Mouse (Mus musculus): Measurements from ENCODE around the gene Padi3. TPM values are rescaled to one million over a fixed set of nuclear protein-coding genes. Genes with fewer than 3 reads are reported as not detected.

Gene Padi3
- polyA plus RNA-seq, 2 experiments: 0.17 to 0.25 TPM

- Histone ChIP-seq H3K27ac (no peak overlapping the region), H3K4me1 (replicated peaks; ENCODE audit: control insufficient read depth in 2 of 2, insufficient read depth in 2 of 2, low read length in 1 of 2) (peaks cover 0 to 2% of the 10 kb centered on the region in 2 experiments; a peak in 2 of 4 replicates), H3K4me3 (ENCODE audit: insufficient read depth in 1 of 2, low read depth in 2 of 2, low read length in 2 of 2) (no peak overlapping the region), H3K4me2 (ENCODE audit: low read depth) (no peak overlapping the region), H3K9me3 (ENCODE audit: control insufficient read depth, low read length) (no peaks in the 10 kb centered on the region), H3K9ac (replicated peaks) (no peak overlapping the region), H3K36me3 (replicated peaks; ENCODE audit: control insufficient read depth, insufficient read depth, low read depth) (no peaks in the 10 kb centered on the region), H3K27me3 (ENCODE audit: control insufficient read depth, insufficient read depth, low read length) (peaks cover 3% of the 10 kb centered on the region; the same call in 1 of the 2 replicates)
- TF ChIP-seq CTCF (IDR thresholded peaks at IDR 0.05; ENCODE audit: low read depth) (no peak), EP300 (IDR thresholded peaks at IDR 0.05; ENCODE audit: low read depth) (no peak)
- ATAC-seq (ENCODE audit: insufficient read depth) (no peak), DNase-seq (ENCODE audit: low read depth in 3 of 3, low spot score in 3 of 3) (no peak)
- 61% methylated on average over 6 of the region's 6 CpGs for WGBS (ENCODE audit: insufficient replicate concordance)
Observed at GRCm38 (mm10) chr4:140834327-140834934, 24.0 kb upstream of the Padi3 start.

- TF ChIP-seq EP300 (IDR thresholded peaks at IDR 0.05; ENCODE audit: low read depth) (no peak), CTCF (IDR thresholded peaks at IDR 0.05; ENCODE audit: low read depth) (no peak)
- Histone ChIP-seq H3K4me1 (replicated peaks; ENCODE audit: control insufficient read depth in 2 of 2, insufficient read depth in 2 of 2, low read length in 1 of 2) (peaks cover 0 to 2% of the 10 kb centered on the region in 2 experiments; a peak in 2 of 4 replicates), H3K27ac (no peak overlapping the region), H3K27me3 (ENCODE audit: control insufficient read depth, insufficient read depth, low read length) (peaks cover 3% of the 10 kb centered on the region; the same call in 1 of the 2 replicates), H3K36me3 (replicated peaks; ENCODE audit: control insufficient read depth, insufficient read depth, low read depth) (no peaks in the 10 kb centered on the region), H3K9me3 (ENCODE audit: control insufficient read depth, low read length) (no peaks in the 10 kb centered on the region), H3K9ac (replicated peaks) (no peak overlapping the region), H3K4me3 (ENCODE audit: insufficient read depth in 1 of 2, low read depth in 2 of 2, low read length in 2 of 2) (no peak overlapping the region), H3K4me2 (ENCODE audit: low read depth) (no peak overlapping the region)
- 44% methylated on average over 8 of the region's 8 CpGs for WGBS (ENCODE audit: insufficient replicate concordance)
- DNase-seq (ENCODE audit: low read depth in 3 of 3, low spot score in 3 of 3) (no peak), ATAC-seq (ENCODE audit: insufficient read depth) (no peak)
Observed at GRCm38 (mm10) chr4:140832821-140833220, 22.4 kb upstream of the Padi3 start.

GRCm38 (mm10) chr4:140831808-140832207 lies 21.4 kb upstream of the Padi3 start:
- Histone ChIP-seq H3K4me3 (ENCODE audit: insufficient read depth in 1 of 2, low read depth in 2 of 2, low read length in 2 of 2) (no peak overlapping the region), H3K9me3 (ENCODE audit: control insufficient read depth, low read length) (no peaks in the 10 kb centered on the region), H3K4me1 (replicated peaks; ENCODE audit: control insufficient read depth in 2 of 2, insufficient read depth in 2 of 2, low read length in 1 of 2) (peaks cover 0 to 2% of the 10 kb centered on the region in 2 experiments; a peak in 2 of 4 replicates), H3K9ac (replicated peaks) (no peak overlapping the region), H3K27me3 (ENCODE audit: control insufficient read depth, insufficient read depth, low read length) (peaks cover 3% of the 10 kb centered on the region; the same call in 1 of the 2 replicates), H3K4me2 (ENCODE audit: low read depth) (no peak overlapping the region), H3K27ac (no peak overlapping the region), H3K36me3 (replicated peaks; ENCODE audit: control insufficient read depth, insufficient read depth, low read depth) (no peaks in the 10 kb centered on the region)
- WGBS (ENCODE audit: insufficient replicate concordance): 73% methylated on average over 4 of the region's 4 CpGs
- ATAC-seq (ENCODE audit: insufficient read depth) (no peak), DNase-seq (ENCODE audit: low read depth in 3 of 3, low spot score in 3 of 3) (no peak)
- TF ChIP-seq EP300 (IDR thresholded peaks at IDR 0.05; ENCODE audit: low read depth) (no peak), CTCF (IDR thresholded peaks at IDR 0.05; ENCODE audit: low read depth) (no peak)

GRCm38 (mm10) chr4:140827237-140827636 lies 16.8 kb upstream of the Padi3 start:
- Histone ChIP-seq H3K4me1 (replicated peaks; ENCODE audit: control insufficient read depth in 2 of 2, insufficient read depth in 2 of 2, low read length in 1 of 2) (no peaks in the 10 kb centered on the region), H3K36me3 (replicated peaks; ENCODE audit: control insufficient read depth, insufficient read depth, low read depth) (no peaks in the 10 kb centered on the region), H3K4me2 (ENCODE audit: low read depth) (no peak overlapping the region), H3K9me3 (ENCODE audit: control insufficient read depth, low read length) (no peaks in the 10 kb centered on the region), H3K9ac (replicated peaks) (no peak overlapping the region), H3K27ac (no peak overlapping the region), H3K27me3 (ENCODE audit: control insufficient read depth, insufficient read depth, low read length) (no peaks in the 10 kb centered on the region), H3K4me3 (ENCODE audit: insufficient read depth in 1 of 2, low read depth in 2 of 2, low read length in 2 of 2) (no peak overlapping the region)
- no peak for ATAC-seq (ENCODE audit: insufficient read depth)
- WGBS (ENCODE audit: insufficient replicate concordance): 50% methylated on average over 3 of the region's 3 CpGs
- no peak for DNase-seq (ENCODE audit: low read depth in 3 of 3, low spot score in 3 of 3)
- TF ChIP-seq CTCF (IDR thresholded peaks at IDR 0.05; ENCODE audit: low read depth) (peak; percentile 64), EP300 (IDR thresholded peaks at IDR 0.05; ENCODE audit: low read depth) (no peak)

- TF ChIP-seq CTCF (IDR thresholded peaks at IDR 0.05; ENCODE audit: low read depth) (no peak), EP300 (IDR thresholded peaks at IDR 0.05; ENCODE audit: low read depth) (no peak)
- no peaks in the 10 kb centered on the region for H3K27me3 ChIP-seq (ENCODE audit: control insufficient read depth, insufficient read depth, low read length)
- no peak overlapping the region for H3K4me2 ChIP-seq (ENCODE audit: low read depth)
- H3K27ac ChIP-seq: no peak overlapping the region
- no peaks in the 10 kb centered on the region for H3K4me1 ChIP-seq (replicated peaks; ENCODE audit: control insufficient read depth in 2 of 2, insufficient read depth in 2 of 2, low read length in 1 of 2)
- no peak for DNase-seq (ENCODE audit: low read depth in 3 of 3, low spot score in 3 of 3)
- H3K9ac ChIP-seq (replicated peaks): no peak overlapping the region
- no peak overlapping the region for H3K4me3 ChIP-seq (ENCODE audit: insufficient read depth in 1 of 2, low read depth in 2 of 2, low read length in 2 of 2)
- 55% methylated on average over 11 of the region's 11 CpGs for WGBS (ENCODE audit: insufficient replicate concordance)
- no peaks in the 10 kb centered on the region for H3K9me3 ChIP-seq (ENCODE audit: control insufficient read depth, low read length)
- H3K36me3 ChIP-seq (replicated peaks; ENCODE audit: control insufficient read depth, insufficient read depth, low read depth): no peaks in the 10 kb centered on the region
- no peak for ATAC-seq (ENCODE audit: insufficient read depth)
Observed at GRCm38 (mm10) chr4:140825942-140826341, 15.5 kb upstream of the Padi3 start.
